8 mouse cellular contexts compared by ENCODE assay signal in the genomic region with DNA sequence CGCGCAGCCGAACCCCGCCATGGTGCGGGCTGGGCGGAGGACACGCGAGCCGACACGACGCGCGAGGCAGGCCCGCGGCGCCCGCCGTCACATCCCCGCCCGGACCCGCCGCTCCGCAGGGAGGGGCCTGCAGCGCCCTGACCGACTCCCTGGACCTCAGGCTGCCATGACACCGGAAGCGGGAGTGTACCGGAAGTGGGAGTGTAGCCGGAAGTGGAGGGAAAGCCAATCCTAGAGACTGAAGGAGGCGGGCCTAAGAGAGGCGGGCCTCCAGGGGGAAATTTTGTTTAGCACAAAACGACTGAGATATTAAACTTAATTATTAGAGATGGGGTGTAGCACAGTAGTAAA. TPM values are rescaled to one million over a fixed set of nuclear protein-coding genes. Genes with fewer than 3 reads are reported as not detected.
A peak's percentile ranks its signal among the peaks of the same experiment; 100 is the strongest.
DNase-seq lines count a peak whose midpoint lies in the region; ATAC-seq lines count a peak whose summit lies in the region.

No protein-coding gene starts in this region.

- H3K4me3 ChIP-seq in embryonic facial prominence, embryonic 13.5 days = peak overlapping the region; percentile 72
- peak overlapping the region; percentile 78 for H3K4me3 ChIP-seq in midbrain, embryonic 11.5 days (ENCODE audit: low read depth, low read length)

- intact Hi-C loops in left cerebral cortex, postnatal 4 days (cut with DNase I) = no loop called here

- DNase-seq in adrenal gland, postnatal 4 days (ENCODE audit: low spot score in 2 of 2) = peak; percentile 59 to 67
- peak; percentile 99 for DNase-seq in heart, adult 11 months
- peak; percentile 81 for DNase-seq in kidney, adult 11 months
- peak; percentile 83 for DNase-seq in left cerebral cortex, postnatal 4 days
- peak; percentile 98 for DNase-seq in midbrain, embryonic 11.5 days (ENCODE audit: low spot score, missing footprints)
- peak; percentile 77 for DNase-seq in right cerebral cortex, postnatal 4 days
- DNase-seq in yolk sac, embryonic 10.5 days (ENCODE audit: low spot score) = peak; percentile 86

- ATAC-seq in embryonic facial prominence, embryonic 13.5 days (ENCODE audit: insufficient number of reproducible peaks, insufficient read depth, low FRiP score, low TSS enrichment, low read depth) = peak; percentile 83; the same call in 1 of the 2 replicates
- peak; percentile 100 for ATAC-seq in midbrain, embryonic 11.5 days (ENCODE audit: low FRiP score)

- H3K9me3 ChIP-seq in embryonic facial prominence, embryonic 13.5 days = 0 out of 2 replicates have a peak, but pooled peaks cover 2% of the 10 kb centered on the region
- no peaks in the 10 kb centered on the region for H3K9me3 ChIP-seq in midbrain, embryonic 11.5 days (ENCODE audit: control insufficient read depth, low read length)

- H3K27me3 ChIP-seq in embryonic facial prominence, embryonic 13.5 days = peaks cover 18% of the 10 kb centered on the region
- no peaks in the 10 kb centered on the region for H3K27me3 ChIP-seq in midbrain, embryonic 11.5 days (ENCODE audit: control insufficient read depth, insufficient read depth, low read length)

- peak overlapping the region; percentile 91 for H3K9ac ChIP-seq in embryonic facial prominence, embryonic 13.5 days
- H3K9ac ChIP-seq in midbrain, embryonic 11.5 days (ENCODE audit: low read length) = peak overlapping the region; percentile 92

- H3K4me1 ChIP-seq in embryonic facial prominence, embryonic 13.5 days = no peaks in the 10 kb centered on the region
- H3K4me1 ChIP-seq in midbrain, embryonic 11.5 days (ENCODE audit: control insufficient read depth, insufficient read depth, low read length) = peaks cover 4% of the 10 kb centered on the region; the same call in 1 of the 2 replicates

- H3K27ac ChIP-seq in embryonic facial prominence, embryonic 13.5 days = no peak overlapping the region
- H3K27ac ChIP-seq in midbrain, embryonic 11.5 days (ENCODE audit: low read depth, low read length) = no peak overlapping the region

- H3K36me3 ChIP-seq in embryonic facial prominence, embryonic 13.5 days = no peaks in the 10 kb centered on the region
- H3K36me3 ChIP-seq in midbrain, embryonic 11.5 days (ENCODE audit: control insufficient read depth, insufficient read depth, low read length) = no peaks in the 10 kb centered on the region

- WGBS in embryonic facial prominence, embryonic 13.5 days = 1% methylated on average over 32 of the region's 32 CpGs
- WGBS in midbrain, embryonic 11.5 days = 4% methylated on average over 32 of the region's 32 CpGs

- peak overlapping the region; percentile 73 for H3K4me2 ChIP-seq in embryonic facial prominence, embryonic 13.5 days
- peak overlapping the region; percentile 71 for H3K4me2 ChIP-seq in midbrain, embryonic 11.5 days

RNA-seq across cellular contexts. Expression of a gene that starts 21.6 kb away (rescaled TPM):
- total RNA-seq in adrenal gland, postnatal 4 days (2021) = under 1 TPM; 0.14 to 0.45 TPM
- not detected in 2 replicates for polyA plus RNA-seq in embryonic facial prominence, embryonic 13.5 days (2015; fragmentation: Nextera tagmentation; extraction: Ambion mirVana)
- total RNA-seq in left cerebral cortex, postnatal 4 days (2021) = under 1 TPM in 1 of 2 experiments, not detected in 1; 0.22 TPM
- polyA plus RNA-seq in midbrain, embryonic 11.5 days (2014; fragmentation: Nextera tagmentation; extraction: Ambion mirVana) = not detected in 2 replicates

RNA-seq across cellular contexts. Expression of a gene that starts 23.0 kb away (rescaled TPM):
- total RNA-seq in adrenal gland, postnatal 4 days (2021) = not detected
- polyA plus RNA-seq in embryonic facial prominence, embryonic 13.5 days (2015; fragmentation: Nextera tagmentation; extraction: Ambion mirVana) = not detected in 2 replicates
- not detected for total RNA-seq in left cerebral cortex, postnatal 4 days (2021)
- polyA plus RNA-seq in midbrain, embryonic 11.5 days (2014; fragmentation: Nextera tagmentation; extraction: Ambion mirVana) = not detected in 2 replicates

RNA-seq across cellular contexts. Expression of a gene that starts 40.3 kb away (rescaled TPM):
- 10 to 100 TPM; 43.0 to 45.1 TPM for total RNA-seq in adrenal gland, postnatal 4 days (2021)
- polyA plus RNA-seq in embryonic facial prominence, embryonic 13.5 days (2015; fragmentation: Nextera tagmentation; extraction: Ambion mirVana) = 5.1 and 7.4 TPM in 2 replicates
- total RNA-seq in left cerebral cortex, postnatal 4 days (2021) = 10 to 100 TPM; 72.8 to 79.3 TPM
- polyA plus RNA-seq in midbrain, embryonic 11.5 days (2014; fragmentation: Nextera tagmentation; extraction: Ambion mirVana) = 16.3 and 17.4 TPM in 2 replicates

RNA-seq across cellular contexts. Expression of a gene that starts 50.6 kb away (rescaled TPM):
- 10 to 100 TPM; 13.2 to 15.8 TPM for total RNA-seq in adrenal gland, postnatal 4 days (2021)
- 2.4 and 2.6 TPM in 2 replicates for polyA plus RNA-seq in embryonic facial prominence, embryonic 13.5 days (2015; fragmentation: Nextera tagmentation; extraction: Ambion mirVana)
- 1 to 10 TPM; 2.1 to 2.2 TPM for total RNA-seq in left cerebral cortex, postnatal 4 days (2021)
- 1.9 and 2.4 TPM in 2 replicates for polyA plus RNA-seq in midbrain, embryonic 11.5 days (2014; fragmentation: Nextera tagmentation; extraction: Ambion mirVana)

RNA-seq across cellular contexts. Expression of a gene that starts 53.1 kb away (rescaled TPM):
- total RNA-seq in adrenal gland, postnatal 4 days (2021) = not detected
- 0.46 and 1.2 TPM in 2 replicates for polyA plus RNA-seq in embryonic facial prominence, embryonic 13.5 days (2015; fragmentation: Nextera tagmentation; extraction: Ambion mirVana)
- not detected for total RNA-seq in left cerebral cortex, postnatal 4 days (2021)
- polyA plus RNA-seq in midbrain, embryonic 11.5 days (2014; fragmentation: Nextera tagmentation; extraction: Ambion mirVana) = 0.51 and 0.90 TPM in 2 replicates
